Comparison of ENCODE assay signal across 10 mouse cellular contexts in genomic region chr11:75273466-75273865, GRCm38 (mm10).
DNase-seq lines count a peak whose midpoint lies in the region; ATAC-seq lines count a peak whose summit lies in the region.
"Had no signal": no experiment of that assay in that cellular context is flagged by ENCODE, and none has a peak within 500 bp of the region (broad histone marks: within the 10 kb centered on the region; RNA-seq: fewer than 3 reads in every experiment).

No protein-coding gene starts in this region.

- H3K9me3 ChIP-seq in heart, embryonic 15.5 days (replicated peaks), result no peaks in the 10 kb centered on the region
- no peaks in the 10 kb centered on the region for H3K9me3 ChIP-seq in embryonic facial prominence, embryonic 13.5 days
- no peaks in the 10 kb centered on the region for H3K9me3 ChIP-seq in hindbrain, embryonic 14.5 days (ENCODE audit: control insufficient read depth, low read length)
- no peaks in the 10 kb centered on the region for H3K9me3 ChIP-seq in midbrain, embryonic 16.5 days (replicated peaks; ENCODE audit: control insufficient read depth, low read length, poor library complexity, severe bottlenecking)
- H3K9me3 ChIP-seq: stomach, embryonic 15.5 days had no signal

- no peak for DNase-seq in heart, postnatal 4 days
- DNase-seq in hindbrain, embryonic 14.5 days (ENCODE audit: low spot score), result peak; percentile 51
- no peak for DNase-seq in ovary, adult 18-20 months (ENCODE audit: low spot score)
- DNase-seq in layer of hippocampus, adult 18-20 months (ENCODE audit: low spot score in 2 of 2), result no peak
- DNase-seq in gastrocnemius, postnatal 14 days, result no peak
- DNase-seq: heart, adult 2 months had no signal

- no peaks in the 10 kb centered on the region for H3K36me3 ChIP-seq in heart, embryonic 15.5 days
- H3K36me3 ChIP-seq in embryonic facial prominence, embryonic 13.5 days, result no peaks in the 10 kb centered on the region
- H3K36me3 ChIP-seq in hindbrain, embryonic 14.5 days (replicated peaks; ENCODE audit: control insufficient read depth, insufficient read depth), result no peaks in the 10 kb centered on the region
- no peaks in the 10 kb centered on the region for H3K36me3 ChIP-seq in midbrain, embryonic 16.5 days (ENCODE audit: control insufficient read depth, insufficient read depth, low read length)
- H3K36me3 ChIP-seq: stomach, embryonic 15.5 days had no signal

- H3K27me3 ChIP-seq in heart, embryonic 15.5 days, result no peaks in the 10 kb centered on the region
- peaks cover 9% of the 10 kb centered on the region for H3K27me3 ChIP-seq in embryonic facial prominence, embryonic 13.5 days
- H3K27me3 ChIP-seq in hindbrain, embryonic 14.5 days (ENCODE audit: control insufficient read depth, insufficient read depth, low read length), result no peaks in the 10 kb centered on the region
- H3K27me3 ChIP-seq in midbrain, embryonic 16.5 days (ENCODE audit: control insufficient read depth, insufficient read depth, low read depth, low read length), result no peaks in the 10 kb centered on the region
- H3K27me3 ChIP-seq: stomach, embryonic 15.5 days had no signal

- H3K4me1 ChIP-seq in heart, embryonic 15.5 days (replicated peaks), result peaks cover 53% of the 10 kb centered on the region
- H3K4me1 ChIP-seq in embryonic facial prominence, embryonic 13.5 days, result peaks cover 18% of the 10 kb centered on the region
- peaks cover 25% of the 10 kb centered on the region for H3K4me1 ChIP-seq in hindbrain, embryonic 14.5 days (replicated peaks; ENCODE audit: control insufficient read depth, insufficient read depth, low read length)
- H3K4me1 ChIP-seq in midbrain, embryonic 16.5 days (ENCODE audit: control insufficient read depth, insufficient read depth, low read length), result peaks cover 37% of the 10 kb centered on the region

- no peak for ATAC-seq in heart, embryonic 15.5 days (replicated peaks; ENCODE audit: insufficient number of reproducible peaks, insufficient read depth, low FRiP score, low read depth)
- ATAC-seq in embryonic facial prominence, embryonic 13.5 days (ENCODE audit: insufficient number of reproducible peaks, insufficient read depth, low FRiP score, low TSS enrichment, low read depth), result no peak
- ATAC-seq in hindbrain, embryonic 14.5 days (ENCODE audit: low FRiP score), result no peak
- peak; percentile 80 for ATAC-seq in midbrain, embryonic 16.5 days

- intact Hi-C loops in gastrocnemius, postnatal 14 days (cut with DNase I; ENCODE audit: low total_unique reads), result no loop called here

- H3K4me2 ChIP-seq in heart, embryonic 15.5 days, result no peak overlapping the region
- peak overlapping the region; percentile 14 for H3K4me2 ChIP-seq in embryonic facial prominence, embryonic 13.5 days
- H3K4me2 ChIP-seq in hindbrain, embryonic 14.5 days (replicated peaks), result peak overlapping the region; percentile 32
- peak overlapping the region; percentile 29 for H3K4me2 ChIP-seq in midbrain, embryonic 16.5 days (ENCODE audit: low read length)
- H3K4me2 ChIP-seq: stomach, embryonic 15.5 days had no signal

- H3K4me3 ChIP-seq in heart, embryonic 15.5 days, result no peak overlapping the region
- H3K4me3 ChIP-seq in embryonic facial prominence, embryonic 13.5 days, result no peak overlapping the region
- no peak overlapping the region for H3K4me3 ChIP-seq in hindbrain, embryonic 14.5 days (replicated peaks; ENCODE audit: low read length)
- no peak overlapping the region for H3K4me3 ChIP-seq in midbrain, embryonic 16.5 days (ENCODE audit: low read depth, low read length)
- H3K4me3 ChIP-seq: heart, adult 2 months; stomach, embryonic 15.5 days had no signal

- H3K9ac ChIP-seq in heart, embryonic 15.5 days, result 0 out of 2 replicates have a peak overlapping the region, but pooled peaks have one; percentile 0
- peak overlapping the region; percentile 21; the same call in 1 of the 2 replicates for H3K9ac ChIP-seq in embryonic facial prominence, embryonic 13.5 days
- H3K9ac ChIP-seq in hindbrain, embryonic 14.5 days, result peak overlapping the region; percentile 43
- H3K9ac ChIP-seq in midbrain, embryonic 16.5 days (ENCODE audit: low read depth, low read length), result peak overlapping the region; percentile 27
- H3K9ac ChIP-seq: stomach, embryonic 15.5 days had no signal

- no peak overlapping the region for H3K27ac ChIP-seq in heart, embryonic 15.5 days
- H3K27ac ChIP-seq in embryonic facial prominence, embryonic 13.5 days, result no peak overlapping the region
- peak overlapping the region; percentile 63 for H3K27ac ChIP-seq in hindbrain, embryonic 14.5 days
- H3K27ac ChIP-seq in midbrain, embryonic 16.5 days (ENCODE audit: low read length), result peak overlapping the region; percentile 77
- H3K27ac ChIP-seq: heart, adult 2 months; stomach, embryonic 15.5 days had no signal

- 36% methylated on average over 8 of the region's 8 CpGs for WGBS in heart, embryonic 15.5 days
- WGBS in embryonic facial prominence, embryonic 13.5 days, result 10% methylated on average over 8 of the region's 8 CpGs
- 5% methylated on average over 8 of the region's 8 CpGs for WGBS in hindbrain, embryonic 14.5 days
- 1% methylated on average over 8 of the region's 8 CpGs for WGBS in midbrain, embryonic 16.5 days

Comparison
In these comparisons a context has a peak if more than half of its experiments do, and no peak if none do; other contexts are left out.
1. H3K27ac ChIP-seq: peak in hindbrain, embryonic 14.5 days (single experiment) and midbrain, embryonic 16.5 days (single experiment); none in heart, embryonic 15.5 days (single experiment) and embryonic facial prominence, embryonic 13.5 days (single experiment).
2. Peak in every context shown above with its lines, with median percentiles within 50 percentile points of each other: H3K9ac ChIP-seq.